Mouse (Mus musculus): ENCODE measurements around the gene Epha7.

- TF ChIP-seq CTCF (conservative IDR thresholded peaks at IDR 0.05 in 1 of 2, IDR thresholded peaks at IDR 0.05 in 1 of 2; ENCODE audit: low read depth in 2 of 2, low read length in 2 of 2) (no peak), POLR2A (IDR thresholded peaks at IDR 0.05; ENCODE audit: low read depth, low read length) (no peak)
Measured at GRCm38 (mm10) chr4:28934802-28935201, 121.9 kb downstream of the Epha7 start.

Measured in CH12.LX (cell line).